Mouse (Mus musculus) neural tube, embryonic 12.5 days (tissue): ENCODE measurements around the gene Sap30l. TPM values are rescaled to one million over a fixed set of nuclear protein-coding genes. Genes with fewer than 3 reads are reported as not detected.
"Not testable (repeated sequence)": the region's sequence is repeated elsewhere in the genome, so short reads cannot be mapped to it uniquely, and the experiment has no call there.

Source experiments
- ATAC-seq: fragments of 200-750 bp; cut with Nextera tagmentation; 2 replicates; pipeline ENCODE4 v1.8.0; 2017; ENCODE audit warnings: low read depth, mild to moderate bottlenecking, moderate TSS enrichment, moderate library complexity; ENCODE audit not compliant: low FRiP score
- H3K27ac ChIP-seq: fragments of 300-500 bp; sonication (generic); 2 replicates; pipeline ENCODE4 v1.5.1; 2016
- H3K27me3 ChIP-seq: fragments of 300-500 bp; sonication (generic); replicated peaks from 2 replicates; pipeline ENCODE4 v1.6.1; 2016; ENCODE audit warnings: mild to moderate bottlenecking
- H3K36me3 ChIP-seq: fragments of 300-500 bp; sonication (generic); 2 replicates; pipeline ENCODE4 v1.6.1; 2016; ENCODE audit warnings: mild to moderate bottlenecking
- H3K4me1 ChIP-seq: fragments of 300-500 bp; sonication (generic); 2 replicates; pipeline ENCODE4 v1.6.1; 2016
- H3K4me2 ChIP-seq: fragments of 300-500 bp; sonication (generic); replicated peaks from 2 replicates; pipeline ENCODE4 v1.6.1; 2016; ENCODE audit warnings: mild to moderate bottlenecking
- H3K4me3 ChIP-seq: fragments of 300-500 bp; sonication (generic); 2 replicates; pipeline ENCODE4 v1.5.1; 2016
- H3K9ac ChIP-seq: fragments of 300-500 bp; sonication (generic); 2 replicates; pipeline ENCODE4 v1.6.1; 2016; ENCODE audit warnings: mild to moderate bottlenecking
- H3K9me3 ChIP-seq: fragments of 300-500 bp; sonication (generic); 2 replicates; pipeline ENCODE4 v1.6.1; 2016; ENCODE audit warnings: mild to moderate bottlenecking
- WGBS: fragments of 180-500 bp; shearing (Covaris S2); methylation state at CpG from one replicate; pipeline ENCODE4 v1.1.7; 2016; 5-methylcytosine and 5-hydroxymethylcytosine counted together
- polyA plus RNA-seq: library from polyadenylated mRNA; unstranded; fragments of >200 nt; fragmentation: Nextera tagmentation; extraction: Ambion mirVana; gene quantifications from 2 replicates; pipeline ENCODE4 v1.2.1, GENCODE M21; 2016

The Sap30l gene
- polyA plus RNA-seq, 1 experiment from 2014 or later = 22.2 TPM

- Histone ChIP-seq H3K4me2 (peak overlapping the region; percentile 98), H3K27me3 (no peaks in the 10 kb centered on the region), H3K4me1 (peaks cover 23% of the 10 kb centered on the region), H3K4me3 (peak overlapping the region; percentile 87), H3K27ac (no peak overlapping the region; the same call in 1 of the 2 replicates), H3K36me3 (peaks cover 3% of the 10 kb centered on the region; the same call in 1 of the 2 replicates), H3K9me3 (no peaks in the 10 kb centered on the region), H3K9ac (peak overlapping the region; percentile 93)
- WGBS = under 1% methylated on average over 75 of the region's 85 CpGs
- peak; percentile 65 for ATAC-seq
Observed at GRCm38 (mm10) chr11:57801766-57802510, 501 bp downstream of the Sap30l start.

- Histone ChIP-seq H3K4me2 (peak overlapping the region; percentile 98), H3K27ac (no peak overlapping the region), H3K27me3 (no peaks in the 10 kb centered on the region), H3K9ac (peak overlapping the region; percentile 93), H3K36me3 (peaks cover 5% of the 10 kb centered on the region), H3K9me3 (no peaks in the 10 kb centered on the region), H3K4me3 (peak overlapping the region; percentile 87), H3K4me1 (peaks cover 23% of the 10 kb centered on the region)
- under 1% methylated on average over 18 of the region's 18 CpGs for WGBS
- ATAC-seq = no peak
Observed at GRCm38 (mm10) chr11:57802511-57802870, 1.1 kb downstream of the Sap30l start.

- Histone ChIP-seq H3K9ac (no peak overlapping the region), H3K27me3 (no peaks in the 10 kb centered on the region), H3K4me1 (peaks cover 21% of the 10 kb centered on the region), H3K36me3 (peaks cover 30% of the 10 kb centered on the region), H3K4me3 (no peak overlapping the region), H3K27ac (no peak overlapping the region), H3K4me2 (no peak overlapping the region), H3K9me3 (no peaks in the 10 kb centered on the region)
- 75% methylated on average over 3 of the region's 3 CpGs for whole genome bisulfite sequencing
- no peak for ATAC-seq
Observed at GRCm38 (mm10) chr11:57805047-57805446, 3.6 kb downstream of the Sap30l start.

GRCm38 (mm10) chr11:57809017-57809731 lies 7.7 kb downstream of the Sap30l start:
- Histone ChIP-seq H3K4me3 (no peak overlapping the region), H3K4me2 (no peak overlapping the region), H3K27me3 (no peaks in the 10 kb centered on the region), H3K9me3 (no peaks in the 10 kb centered on the region), H3K9ac (no peak overlapping the region), H3K4me1 (no peaks in the 10 kb centered on the region), H3K36me3 (peaks cover 57% of the 10 kb centered on the region), H3K27ac (no peak overlapping the region)
- WGBS = 95% methylated on average over 17 of the region's 17 CpGs
- ATAC-seq = no peak

GRCm38 (mm10) chr11:57809732-57810098 lies 8.3 kb downstream of the Sap30l start:
- no peaks in the 10 kb centered on the region for H3K27me3 ChIP-seq
- no peak for ATAC-seq
- H3K9me3 ChIP-seq = no peaks in the 10 kb centered on the region
- H3K27ac ChIP-seq = no peak overlapping the region
- 96% methylated on average over 8 of the region's 8 CpGs for WGBS
- no peak overlapping the region for H3K4me2 ChIP-seq
- H3K4me3 ChIP-seq = no peak overlapping the region
- no peaks in the 10 kb centered on the region for H3K4me1 ChIP-seq
- peaks cover 57% of the 10 kb centered on the region for H3K36me3 ChIP-seq
- H3K9ac ChIP-seq = no peak overlapping the region

- Histone ChIP-seq H3K9ac (no peak overlapping the region), H3K4me3 (no peak overlapping the region), H3K36me3 (peaks cover 57% of the 10 kb centered on the region), H3K4me1 (no peaks in the 10 kb centered on the region), H3K27me3 (no peaks in the 10 kb centered on the region), H3K27ac (no peak overlapping the region), H3K9me3 (no peaks in the 10 kb centered on the region), H3K4me2 (no peak overlapping the region)
- no peak for ATAC-seq
- 90% methylated on average over 7 of the region's 7 CpGs for WGBS
Observed at GRCm38 (mm10) chr11:57811006-57811405, 9.6 kb downstream of the Sap30l start.

- Histone ChIP-seq H3K27me3 (no peaks in the 10 kb centered on the region), H3K4me2 (no peak overlapping the region), H3K4me1 (no peaks in the 10 kb centered on the region), H3K9ac (no peak overlapping the region), H3K36me3 (peaks cover 54% of the 10 kb centered on the region), H3K9me3 (no peaks in the 10 kb centered on the region), H3K4me3 (no peak overlapping the region), H3K27ac (no peak overlapping the region)
- 97% methylated on average over 8 of the region's 8 CpGs for WGBS
- ATAC-seq = no peak
Observed at GRCm38 (mm10) chr11:57812212-57812611, 10.8 kb downstream of the Sap30l start.

- 96% methylated on average over 3 of the region's 3 CpGs for whole genome bisulfite sequencing
- H3K9ac ChIP-seq = no peak overlapping the region
- ATAC-seq = no peak
Observed at GRCm38 (mm10) chr11:57813641-57814040, 12.2 kb downstream of the Sap30l start.

GRCm38 (mm10) chr11:57818189-57818588 lies 16.8 kb downstream of the Sap30l start:
- no peaks in the 10 kb centered on the region for H3K27me3 ChIP-seq
- no peak for ATAC-seq
- 89% methylated on average over 4 of the region's 4 CpGs for WGBS

More at GRCm38 (mm10) chr11:57813641-57814040, 12.2 kb downstream of the Sap30l start:
- H3K36me3 ChIP-seq = peaks cover 41% of the 10 kb centered on the region
- H3K27ac ChIP-seq = no peak overlapping the region
- no peak overlapping the region for H3K4me3 ChIP-seq
- H3K27me3 ChIP-seq = no peaks in the 10 kb centered on the region
- no peak overlapping the region for H3K4me2 ChIP-seq
- no peaks in the 10 kb centered on the region for H3K9me3 ChIP-seq
- no peaks in the 10 kb centered on the region for H3K4me1 ChIP-seq

GRCm38 (mm10) chr11:57819999-57820581 lies 18.7 kb downstream of the Sap30l start:
- Histone ChIP-seq H3K36me3 (no peaks in the 10 kb centered on the region), H3K27me3 (peaks cover 5% of the 10 kb centered on the region), H3K27ac (no peak overlapping the region), H3K4me3 (no peak overlapping the region), H3K4me2 (no peak overlapping the region), H3K4me1 (no peaks in the 10 kb centered on the region), H3K9me3 (no peaks in the 10 kb centered on the region), H3K9ac (no peak overlapping the region)
- WGBS = 27% methylated on average over 9 of the region's 9 CpGs
- no peak for ATAC-seq

More at GRCm38 (mm10) chr11:57818189-57818588, 16.8 kb downstream of the Sap30l start:
- Histone ChIP-seq H3K4me2 (no peak overlapping the region), H3K4me1 (no peaks in the 10 kb centered on the region), H3K27ac (no peak overlapping the region), H3K9ac (no peak overlapping the region), H3K4me3 (no peak overlapping the region), H3K9me3 (no peaks in the 10 kb centered on the region), H3K36me3 (0 out of 2 replicates have a peak, but pooled peaks cover 4% of the 10 kb centered on the region)

- H3K9ac ChIP-seq, H3K4me1 ChIP-seq, H3K36me3 ChIP-seq, H3K4me2 ChIP-seq, H3K4me3 ChIP-seq, H3K27ac ChIP-seq, ATAC-seq, H3K9me3 ChIP-seq: not testable (repeated sequence)
- 97% methylated on average over 2 of the region's 2 CpGs for WGBS
- H3K27me3 ChIP-seq = peaks cover 32% of the 10 kb centered on the region
Observed at GRCm38 (mm10) chr11:57823159-57823558, 21.7 kb downstream of the Sap30l start.

GRCm38 (mm10) chr11:57823714-57824113 lies 22.3 kb downstream of the Sap30l start:
- Histone ChIP-seq H3K9me3 (no peaks in the 10 kb centered on the region), H3K27ac (no peak overlapping the region), H3K4me3 (no peak overlapping the region), H3K27me3 (peaks cover 38% of the 10 kb centered on the region), H3K9ac (no peak overlapping the region), H3K4me1 (peaks cover 7% of the 10 kb centered on the region; the same call in 1 of the 2 replicates), H3K4me2 (no peak overlapping the region), H3K36me3 (no peaks in the 10 kb centered on the region)
- WGBS = 73% methylated on average over 7 of the region's 7 CpGs
- ATAC-seq = no peak
